Mouse (Mus musculus): ENCODE measurements at regions not wholly inside any gene's neighbourhood (a gene's known extent, or its start where the extent isn't known, plus 50 kb on each side); places are given as distances from the start of the nearest gene placed in this dataset.

DNA sequence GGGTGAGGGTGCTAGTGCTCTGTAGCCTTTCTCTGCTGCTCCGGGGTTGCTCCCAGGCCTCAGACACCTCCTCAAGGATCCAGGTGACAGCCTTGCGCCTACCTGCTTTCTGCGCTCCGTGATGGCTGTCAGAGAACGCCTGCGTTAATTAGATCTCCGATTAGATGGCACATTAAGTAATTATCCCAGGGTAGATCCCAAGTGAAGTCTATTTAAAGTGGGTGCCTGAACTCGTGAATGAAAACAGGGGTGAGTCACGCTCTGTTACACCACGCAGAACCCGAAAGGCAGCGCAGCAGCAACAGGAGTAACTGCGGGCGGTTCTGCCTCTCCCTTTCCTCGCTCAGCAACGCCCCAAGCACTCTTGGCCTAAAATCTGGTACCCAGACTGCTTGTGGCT is 108.2 kb upstream of the Gm14444 start:
- intact Hi-C loops (cut with DNase I), result loop anchor here (2.0 to 10.0 kb wide), 4 partner anchors 43 to 1347 kb away; no protein-coding TSS in a partner anchor
- TF ChIP-seq CTCF (IDR thresholded peaks at IDR 0.05), result no peak
- H3K27ac ChIP-seq, result no peak overlapping the region
- no peak for DNase-seq
- no peak overlapping the region for H3K4me3 ChIP-seq

DNA sequence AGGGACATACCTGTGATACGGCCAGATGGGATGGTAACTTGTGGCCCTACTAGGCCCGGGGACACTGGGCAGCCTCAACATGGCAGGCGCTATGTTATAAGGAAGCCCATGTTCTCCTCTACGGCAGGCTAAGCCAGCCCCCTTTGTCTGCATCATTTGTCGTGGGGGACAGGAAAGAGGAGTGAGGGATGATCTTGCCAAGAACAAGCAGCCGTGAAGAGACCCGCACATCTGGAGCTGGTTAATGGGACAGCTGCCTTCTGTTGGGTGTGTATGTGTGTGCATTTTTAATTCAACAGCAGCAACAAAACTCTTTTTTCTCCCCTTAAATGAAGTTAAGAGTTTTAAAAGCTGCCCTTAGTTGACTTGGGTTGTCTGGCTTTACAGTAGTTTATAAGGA is 106.4 kb upstream of the Gm14444 start:
- no peak overlapping the region for H3K27ac ChIP-seq
- DNase-seq, result no peak
- H3K4me3 ChIP-seq, result no peak overlapping the region
- no peak for TF ChIP-seq CTCF (IDR thresholded peaks at IDR 0.05)
- intact Hi-C loops (cut with DNase I), result loop anchor here (10.0 kb wide), 1 partner anchor 1349 kb away; no protein-coding TSS in a partner anchor

DNA sequence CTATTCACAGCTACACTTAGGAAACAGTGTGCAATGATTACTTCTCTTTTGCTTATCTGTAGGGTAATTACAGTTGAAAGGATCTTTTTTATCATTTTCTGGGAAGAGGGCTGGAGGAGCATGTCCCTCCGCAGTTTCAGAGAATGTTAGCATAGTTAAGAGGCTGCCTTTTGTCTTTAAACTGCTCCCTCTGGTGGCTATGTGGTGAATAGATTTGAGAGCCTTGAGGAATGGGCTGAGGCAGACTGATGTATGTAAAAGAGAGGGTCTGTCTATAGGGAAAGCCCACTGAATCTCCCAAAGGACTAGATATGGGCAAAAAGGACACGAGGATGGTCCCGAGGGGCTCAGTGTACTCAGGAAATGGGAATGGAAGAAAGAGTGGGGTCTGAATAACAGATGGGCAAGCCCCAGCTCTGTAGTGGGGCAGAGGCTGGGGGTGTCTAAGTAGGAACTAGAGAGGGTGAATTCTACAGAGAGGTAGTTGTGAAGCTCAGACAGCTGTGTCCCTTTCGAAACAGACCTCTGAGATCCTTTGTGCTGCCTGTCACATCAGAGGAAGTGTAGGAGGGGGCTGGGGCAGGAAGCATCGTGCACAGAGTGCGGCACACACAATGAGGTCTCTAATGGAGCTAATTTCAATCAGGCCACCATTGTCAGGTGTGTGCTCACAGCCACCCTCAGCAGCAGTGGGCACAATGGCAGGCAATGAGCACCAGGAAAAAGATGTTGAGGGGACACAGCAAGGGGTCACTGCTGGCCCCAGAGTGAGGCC is 104.0 kb upstream of the Gm14444 start:
- Histone ChIP-seq H3K27ac (no peak overlapping the region), H3K4me3 (no peak overlapping the region)
- DNase-seq, result no peak
- TF ChIP-seq CTCF (IDR thresholded peaks at IDR 0.05), result peak; percentile 81
- intact Hi-C loops (cut with DNase I), result loop anchor here (10.0 kb wide), 1 partner anchor 1351 kb away; no protein-coding TSS in a partner anchor

DNA sequence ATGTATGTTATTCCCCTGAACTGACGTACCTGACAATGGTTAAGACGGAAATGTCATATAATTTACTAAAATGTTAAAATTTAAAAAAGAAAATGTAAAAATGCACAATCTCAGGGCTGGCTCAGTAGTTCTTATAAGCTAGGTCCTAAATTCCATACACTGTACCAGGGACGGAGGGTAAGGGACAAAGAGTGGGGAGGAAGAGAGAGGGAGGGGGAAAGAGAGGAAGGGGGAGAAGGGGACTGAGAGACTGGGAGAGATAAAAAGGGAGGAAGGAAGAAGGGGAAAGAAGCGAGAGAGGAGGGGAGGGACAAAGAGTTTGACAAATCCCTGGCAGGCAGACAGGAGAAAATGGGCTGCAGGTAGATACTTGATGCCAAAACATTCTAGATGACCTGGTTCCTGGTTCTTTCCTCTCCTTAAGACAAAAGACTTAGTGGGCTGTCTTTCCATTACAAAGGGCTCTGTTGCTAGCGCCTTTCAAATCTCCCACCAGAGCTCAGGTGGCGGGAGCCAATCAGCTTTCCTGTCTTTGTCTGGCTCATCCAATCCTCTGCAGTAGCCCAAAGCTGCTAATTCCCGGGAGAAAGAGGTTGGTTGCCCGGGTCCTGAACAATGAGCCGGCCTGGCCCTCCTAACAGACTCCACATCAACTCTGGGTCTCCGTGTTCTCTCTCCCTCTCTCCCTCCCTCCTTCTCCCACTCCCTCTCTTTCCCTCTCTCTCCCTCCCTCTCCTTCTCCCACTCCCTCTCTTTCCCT is 92.7 kb upstream of the Gm14444 start:
- intact Hi-C loops (cut with DNase I), result no loop called here
- Histone ChIP-seq H3K27ac (no peak overlapping the region), H3K4me3 (no peak overlapping the region)
- TF ChIP-seq CTCF (IDR thresholded peaks at IDR 0.05), result no peak
- no peak for DNase-seq

DNA sequence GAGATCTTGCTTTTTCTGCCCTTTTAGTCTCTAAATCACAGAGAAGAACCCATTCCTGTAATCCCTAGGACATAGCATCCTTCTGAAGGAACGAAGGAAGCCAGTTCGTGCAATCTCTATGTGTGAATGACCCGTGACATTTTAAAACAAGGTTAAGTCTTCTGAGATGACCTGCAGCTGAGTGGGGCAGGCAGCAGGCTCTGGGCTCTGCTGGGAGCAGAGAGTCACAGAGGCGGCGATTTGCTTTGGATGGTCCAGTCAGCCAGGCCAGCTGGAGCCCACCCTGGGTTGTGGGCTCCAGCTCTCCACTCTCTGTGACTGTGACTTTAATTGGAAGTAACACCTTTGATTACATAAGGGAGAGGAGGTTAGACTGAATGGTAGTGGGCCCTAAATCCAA is 92.1 kb upstream of the Gm14444 start:
- H3K4me3 ChIP-seq, result no peak overlapping the region
- intact Hi-C loops (cut with DNase I), result no loop called here

DNA sequence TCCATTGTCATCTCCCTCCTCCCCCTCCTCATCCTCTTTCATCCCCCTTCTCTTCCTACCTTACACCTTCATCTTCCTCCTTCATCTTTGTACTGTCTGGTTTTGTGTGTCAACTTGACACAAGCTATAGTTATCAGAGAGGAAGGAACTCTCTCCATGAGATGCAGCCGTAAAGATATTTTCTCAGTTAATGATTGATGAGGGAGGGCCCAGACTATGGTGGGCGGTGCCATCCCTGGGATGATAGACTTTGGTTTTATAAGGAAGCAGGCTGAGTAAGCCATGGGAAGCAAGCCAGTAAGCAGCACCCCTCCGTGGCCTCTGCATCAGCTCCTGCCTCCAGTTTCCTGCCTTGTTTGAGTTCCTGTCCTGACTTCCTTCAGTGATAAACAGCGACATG is 87.8 kb upstream of the Gm14444 start:
- intact Hi-C loops (cut with DNase I), result no loop called here
- Histone ChIP-seq H3K4me3 (no peak overlapping the region), H3K27ac (no peak overlapping the region)
- no peak for DNase-seq
- TF ChIP-seq CTCF (IDR thresholded peaks at IDR 0.05), result no peak

More for the DNA sequence above, 92.1 kb upstream of the Gm14444 start:
- TF ChIP-seq CTCF (IDR thresholded peaks at IDR 0.05), result no peak
- no peak overlapping the region for H3K27ac ChIP-seq
- no peak for DNase-seq

DNA sequence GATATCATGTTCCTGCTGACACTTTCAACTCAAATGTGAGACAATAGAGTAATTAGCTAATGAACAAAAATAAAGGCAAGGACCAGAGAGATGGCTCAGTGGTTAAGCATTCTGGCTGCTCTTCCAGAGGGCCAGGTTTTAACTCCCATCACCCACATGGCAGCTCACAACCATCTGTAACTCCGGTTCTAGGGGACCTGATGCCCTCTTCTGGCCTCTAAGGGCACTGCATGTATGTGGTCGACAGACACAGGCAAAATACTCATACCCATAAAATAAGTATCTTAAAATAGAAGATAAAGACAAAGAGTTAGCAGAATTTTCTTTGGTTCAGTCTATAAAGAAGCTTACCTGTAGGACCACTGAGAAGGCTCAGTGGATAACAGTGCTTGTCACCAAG is 80.3 kb upstream of the Gm14444 start:
- intact Hi-C loops (cut with DNase I), result no loop called here
- Histone ChIP-seq H3K4me3 (no peak overlapping the region), H3K27ac (no peak overlapping the region)
- no peak for DNase-seq
- TF ChIP-seq CTCF (IDR thresholded peaks at IDR 0.05), result peak; percentile 30; the same call in 1 of the 2 replicates

DNA sequence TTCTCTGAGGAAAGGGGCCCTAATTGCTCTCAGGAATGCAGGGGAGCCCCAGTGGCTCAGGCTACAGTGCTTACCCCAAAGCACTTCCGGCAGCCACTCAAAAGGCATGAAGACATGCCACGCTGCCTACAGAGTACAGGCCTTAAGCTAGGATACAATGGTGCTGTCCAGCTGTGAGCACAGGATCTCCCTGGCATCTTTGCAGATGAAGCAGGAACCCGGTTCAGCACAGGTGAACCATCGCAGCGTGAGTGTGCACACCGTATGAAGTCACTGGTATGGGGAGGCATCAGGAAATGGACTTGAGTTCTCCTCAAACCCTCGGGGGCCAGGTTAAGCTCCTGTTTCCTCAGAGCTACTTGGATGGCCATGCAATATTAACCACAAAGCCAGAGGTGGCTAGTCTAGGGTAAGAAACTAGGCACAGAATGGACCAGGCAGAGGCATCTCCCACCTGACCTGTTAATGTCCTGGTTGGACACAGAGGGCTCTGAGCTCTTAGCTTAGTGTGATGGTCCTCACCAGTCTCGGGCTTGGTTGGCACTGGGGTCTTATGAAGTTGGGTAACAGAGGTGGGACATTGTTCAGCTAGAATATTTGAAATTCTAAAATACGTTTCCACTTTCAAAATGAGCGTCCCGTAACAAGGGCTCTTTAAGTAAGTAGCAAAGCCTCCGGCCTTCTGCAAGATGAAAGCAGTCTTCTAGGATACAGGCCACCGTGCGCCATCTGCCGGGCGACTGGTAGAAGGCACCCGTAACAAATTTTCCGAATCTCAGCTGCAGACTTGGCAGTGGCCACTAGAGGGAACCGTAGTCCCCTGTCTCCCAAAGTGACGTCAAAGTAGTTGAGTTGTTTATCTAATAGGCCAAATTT is 77.7 kb upstream of the Gm14444 start:
- H3K4me3 ChIP-seq, result no peak overlapping the region
- DNase-seq, result peak; percentile 82
- intact Hi-C loops (cut with DNase I), result no loop called here
- no peak; the same call in 1 of the 2 replicates for TF ChIP-seq CTCF (IDR thresholded peaks at IDR 0.05)
- no peak overlapping the region for H3K27ac ChIP-seq

DNA sequence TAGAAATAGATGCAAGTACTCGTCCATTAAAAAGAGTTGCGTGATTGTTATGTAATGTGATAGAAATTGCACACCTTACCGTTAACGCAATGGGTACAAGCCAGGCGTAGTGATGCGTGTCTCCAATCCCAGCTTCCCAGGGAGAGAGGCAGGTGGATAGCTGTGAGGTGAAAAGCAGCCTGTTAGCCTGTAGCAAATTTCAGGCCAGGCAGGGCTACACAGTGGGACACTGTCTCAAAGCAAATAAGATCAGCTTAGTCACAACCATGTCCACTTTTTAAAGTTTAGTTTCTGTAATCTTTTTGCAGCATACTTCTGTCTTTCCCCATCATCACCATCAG is 77.1 kb upstream of the Gm14444 start:
- Histone ChIP-seq H3K27ac (no peak overlapping the region), H3K4me3 (no peak overlapping the region)
- intact Hi-C loops (cut with DNase I), result no loop called here
- no peak for TF ChIP-seq CTCF (IDR thresholded peaks at IDR 0.05)
- no peak for DNase-seq

DNA sequence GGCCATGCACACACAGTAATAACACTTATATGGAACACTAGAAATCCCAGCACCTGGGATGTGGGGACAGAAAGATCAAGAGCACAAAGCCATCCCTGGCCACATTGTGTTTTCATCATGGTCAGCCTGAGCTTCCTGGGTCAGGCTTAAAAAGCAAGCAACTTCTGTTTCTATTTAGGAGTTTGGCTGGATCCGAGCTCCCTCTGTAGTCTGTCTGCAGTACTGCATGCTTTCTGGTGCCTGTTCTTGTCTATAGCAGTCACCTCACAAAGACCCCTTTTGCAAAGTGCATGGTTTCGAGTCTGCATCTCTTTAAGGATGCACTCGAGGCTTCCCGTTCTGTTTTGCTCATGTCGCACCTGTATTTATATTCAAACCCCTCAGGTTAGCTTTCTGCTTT is 73.4 kb upstream of the Gm14444 start:
- intact Hi-C loops (cut with DNase I), result no loop called here

DNA sequence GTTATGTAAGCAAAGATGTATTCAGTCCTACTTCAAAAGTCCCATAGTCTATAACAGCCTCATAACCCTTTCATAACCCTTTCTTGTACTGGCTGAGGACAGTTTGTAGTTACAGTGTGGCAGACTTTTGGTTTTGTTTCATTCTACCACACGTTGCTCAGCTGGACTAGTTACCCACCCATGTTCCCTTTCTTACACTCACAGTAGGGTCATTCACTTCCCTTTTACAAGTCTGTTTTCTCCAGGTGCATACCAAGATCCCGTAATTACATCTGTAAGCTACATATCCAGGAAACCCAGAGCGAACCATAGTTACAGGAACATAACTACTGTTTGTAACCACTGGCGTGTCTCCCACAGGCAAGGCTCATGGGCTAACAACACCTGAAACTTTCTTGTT is 72.1 kb upstream of the Gm14444 start:
- H3K27ac ChIP-seq, result no peak overlapping the region
- no peak for TF ChIP-seq CTCF (IDR thresholded peaks at IDR 0.05)
- no peak overlapping the region for H3K4me3 ChIP-seq
- intact Hi-C loops (cut with DNase I), result no loop called here
- DNase-seq, result no peak

More for the DNA sequence above, 73.4 kb upstream of the Gm14444 start:
- peak; percentile 50 for TF ChIP-seq CTCF (IDR thresholded peaks at IDR 0.05)
- Histone ChIP-seq H3K4me3 (no peak overlapping the region), H3K27ac (no peak overlapping the region)
- DNase-seq, result no peak

DNA sequence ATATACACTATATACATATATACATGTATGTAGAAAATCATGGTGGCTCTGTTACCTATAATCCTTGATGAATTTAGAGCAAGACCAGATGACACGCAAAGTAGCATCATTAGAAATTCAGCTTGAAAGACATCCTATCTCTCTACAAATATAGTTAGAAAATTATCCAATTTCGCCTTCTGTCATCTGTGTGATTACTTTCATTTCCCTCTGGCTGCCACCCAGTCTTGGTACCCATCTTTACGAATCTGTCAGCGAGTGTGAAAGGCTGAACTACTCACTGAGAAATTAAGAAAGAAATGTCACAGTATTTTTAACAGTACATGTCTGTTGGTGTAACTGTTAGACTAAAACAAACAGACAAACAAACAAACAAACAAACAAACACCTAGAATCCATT is 67.8 kb upstream of the Gm14444 start:
- H3K4me3 ChIP-seq, result no peak overlapping the region
- no peak overlapping the region for H3K27ac ChIP-seq
- intact Hi-C loops (cut with DNase I), result no loop called here
- no peak for TF ChIP-seq CTCF (IDR thresholded peaks at IDR 0.05)
- no peak for DNase-seq

DNA sequence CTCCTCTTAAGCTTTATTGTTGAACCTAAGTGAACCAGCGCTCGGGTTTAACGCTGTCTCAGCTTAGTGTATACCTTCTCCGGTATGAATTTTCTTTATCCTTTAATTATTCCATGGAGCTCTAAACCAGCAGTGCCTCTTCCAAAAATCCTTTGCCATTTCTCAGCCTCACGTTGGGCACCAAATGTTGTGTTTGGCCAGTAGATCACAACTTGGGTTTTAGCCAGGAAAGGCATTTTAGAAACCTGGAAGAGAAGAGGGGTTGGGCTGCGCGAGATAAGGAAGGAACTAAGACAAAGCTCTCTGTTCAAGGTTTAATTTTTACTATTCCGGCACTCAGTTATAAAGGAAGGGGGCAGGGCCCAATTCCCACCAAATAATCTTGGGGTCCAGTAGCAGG is 61.9 kb upstream of the Gm14444 start:
- Histone ChIP-seq H3K4me3 (no peak overlapping the region), H3K27ac (no peak overlapping the region)
- intact Hi-C loops (cut with DNase I), result no loop called here
- no peak for DNase-seq
- TF ChIP-seq CTCF (IDR thresholded peaks at IDR 0.05), result no peak
